Mouse (Mus musculus) liver, embryonic 14.5 days (tissue): ENCODE measurements at regions not wholly inside any gene's neighbourhood (a gene's known extent, or its start where the extent isn't known, plus 50 kb on each side); places are given as distances from the start of the nearest gene placed in this dataset.

Experiments used
- CTCF ChIP-seq: IDR thresholded peaks from 2 replicates; pipeline ENCODE4 v1.5.1; 2016; ENCODE audit warnings: antibody characterized with exemption, low read depth, control low read depth
- EP300 ChIP-seq: IDR thresholded peaks from 2 replicates; pipeline ENCODE4 v1.6.1; 2016; ENCODE audit warnings: antibody characterized with exemption, low read depth

DNA sequence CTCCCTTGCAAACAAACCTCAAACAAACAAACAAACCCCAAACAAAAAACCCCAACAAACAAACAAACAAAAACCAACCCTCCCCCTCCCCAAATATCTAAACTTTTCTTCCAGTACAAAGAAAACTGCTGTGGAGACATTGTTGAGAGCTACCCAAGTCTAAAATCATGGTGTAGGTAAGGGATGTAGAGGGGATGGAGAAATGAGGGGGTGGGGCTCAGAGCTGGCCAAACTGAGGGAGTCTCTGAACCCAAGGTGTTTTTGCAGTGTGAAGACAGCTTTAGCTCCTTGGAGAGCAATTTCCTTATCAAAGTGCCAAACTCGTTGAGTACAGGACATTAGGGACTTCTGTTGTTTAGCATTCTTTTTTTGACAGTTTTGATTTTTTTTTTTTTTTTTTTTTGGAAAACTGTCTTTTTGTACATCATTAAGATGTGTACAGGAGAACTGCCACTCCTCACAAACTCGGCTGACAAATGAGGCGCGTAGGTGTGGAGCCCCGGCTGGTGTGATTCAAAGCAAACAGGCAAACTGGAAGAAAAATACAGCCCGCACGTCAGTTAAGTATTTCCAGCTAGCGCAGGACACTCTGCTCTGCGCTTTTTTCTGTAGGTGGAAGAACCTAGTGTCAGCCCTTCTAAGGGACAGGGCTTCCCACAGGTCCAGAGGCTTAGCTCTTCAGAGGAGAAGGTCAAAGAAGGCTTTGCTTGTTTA, 226.0 kb upstream of the Kif2a start:
- TF ChIP-seq CTCF (no peak), EP300 (no peak)
